Mouse (Mus musculus): ENCODE measurements around the gene Gls2.

DNA sequence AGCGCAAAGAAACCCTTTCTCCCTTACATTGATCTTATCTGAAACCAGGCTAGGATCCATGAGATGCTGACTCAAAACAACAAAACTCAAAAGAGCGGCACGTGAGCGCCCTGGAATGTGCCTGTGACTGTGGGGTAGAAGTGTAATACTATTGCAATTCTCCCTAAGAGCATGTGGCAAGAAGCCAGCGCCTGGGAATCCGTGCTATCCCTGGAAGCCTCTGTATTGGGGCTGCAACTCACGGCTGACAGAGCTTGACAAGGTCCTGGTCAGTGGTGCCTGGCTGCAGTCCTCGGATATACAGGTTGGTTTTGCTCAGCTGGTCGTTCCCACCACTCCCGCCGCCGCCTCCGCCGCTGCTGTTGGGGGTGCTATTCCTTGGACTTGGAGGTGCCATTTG, 43.3 kb upstream of the Gls2 start:
- no peak for TF ChIP-seq POLR2A (IDR thresholded peaks at IDR 0.05; ENCODE audit: borderline replicate concordance, extremely low read depth, low read depth, low read length)
- TF ChIP-seq CTCF (IDR thresholded peaks at IDR 0.05; ENCODE audit: insufficient read depth, low read length): no peak

Data from lung, adult 2 months (tissue).